Mouse (Mus musculus) liver, postnatal 0 days (tissue): ENCODE data around the gene Pomgnt1.

Source experiments
- CTCF ChIP-seq: sonication (generic); IDR thresholded peaks from 2 replicates; pipeline ENCODE4 v1.5.1; 2016; ENCODE audit warnings: antibody characterized with exemption, low read depth
- EP300 ChIP-seq: IDR thresholded peaks from 2 replicates; pipeline ENCODE4 v1.6.1; 2016; ENCODE audit warnings: antibody characterized with exemption, low read depth, mild to moderate bottlenecking

DNA sequence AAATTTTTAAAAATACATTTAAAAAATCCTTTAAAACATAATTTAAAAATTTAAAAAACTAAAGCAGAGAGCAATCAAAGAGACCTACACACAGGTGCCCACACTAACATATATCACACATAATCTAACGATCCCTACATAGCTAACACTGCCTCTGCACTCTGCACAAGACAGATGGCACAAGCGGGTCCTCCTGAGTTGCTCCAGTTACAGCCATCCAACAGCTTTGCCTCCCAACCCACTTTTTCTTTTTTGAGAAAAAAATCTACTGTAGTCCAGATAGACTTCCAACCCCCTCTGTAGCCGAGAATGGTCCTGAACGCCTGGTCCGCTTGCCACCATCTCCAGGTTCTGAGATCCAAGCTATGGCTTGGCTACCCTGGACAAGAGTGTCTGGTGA, 18.4 kb upstream of the Pomgnt1 start:
- TF ChIP-seq EP300 (no peak), CTCF (no peak)
